Mouse (Mus musculus) embryo, embryonic 9.5 days (tissue): ENCODE data around the gene Dmgdh.
A peak's percentile ranks its signal among the peaks of the same experiment; 100 is the strongest.

ENCODE experiments used
- DNase-seq: peaks from one replicate; pipeline ENCODE4 v3.0.0-alpha.2; 2017; ENCODE audit errors: extremely low spot score

Dmgdh gene

DNA sequence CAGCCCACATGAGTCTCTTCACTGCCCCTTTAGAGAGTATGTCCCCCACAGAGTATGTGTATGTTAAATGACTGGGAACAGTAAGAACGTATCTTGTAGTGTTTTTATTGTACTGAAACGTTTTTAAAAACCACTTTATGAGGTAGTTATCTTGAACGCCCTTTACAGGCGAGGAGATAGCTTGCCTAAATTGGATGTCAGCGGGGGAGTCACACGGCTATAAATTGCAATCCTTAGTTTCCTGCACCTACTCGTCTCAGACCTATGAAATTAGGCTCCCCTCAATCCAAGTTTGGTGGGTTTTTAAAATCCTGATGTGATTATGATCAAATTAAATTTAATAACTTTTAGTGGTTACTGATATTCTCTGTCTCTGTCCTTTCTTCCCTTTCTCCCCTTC lies 98.6 kb downstream of the Dmgdh start:
- DNase-seq, result no peak

DNA sequence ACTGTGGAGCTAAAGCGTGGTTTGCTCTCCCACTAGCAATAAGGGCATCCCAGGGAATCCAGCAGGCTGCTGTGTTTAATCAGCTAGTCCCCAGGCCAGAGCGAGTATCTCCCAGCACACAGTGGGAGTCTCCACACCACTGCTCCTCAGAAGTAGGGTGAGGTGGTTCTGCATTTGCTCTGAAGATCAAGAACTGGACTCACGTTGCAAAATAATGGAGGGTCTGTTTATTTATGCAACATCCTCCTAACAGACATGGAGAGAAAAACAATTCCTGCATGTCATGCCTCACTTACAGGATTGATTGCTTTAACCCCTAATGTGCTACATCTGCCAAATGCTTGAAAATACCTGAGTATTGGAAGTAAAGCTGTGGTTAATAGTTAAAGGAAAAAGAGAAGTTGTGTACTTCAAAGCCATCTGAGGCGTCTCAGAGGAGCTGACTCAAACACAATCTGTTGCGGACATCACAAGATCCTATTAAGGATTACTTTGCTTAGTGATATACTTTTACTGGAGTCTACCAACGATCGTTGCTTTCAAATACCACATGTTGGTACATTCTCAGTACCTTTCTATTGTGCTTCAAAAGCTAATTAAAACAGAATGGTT lies 99.6 kb downstream of the Dmgdh start:
- DNase-seq, result no peak

DNA sequence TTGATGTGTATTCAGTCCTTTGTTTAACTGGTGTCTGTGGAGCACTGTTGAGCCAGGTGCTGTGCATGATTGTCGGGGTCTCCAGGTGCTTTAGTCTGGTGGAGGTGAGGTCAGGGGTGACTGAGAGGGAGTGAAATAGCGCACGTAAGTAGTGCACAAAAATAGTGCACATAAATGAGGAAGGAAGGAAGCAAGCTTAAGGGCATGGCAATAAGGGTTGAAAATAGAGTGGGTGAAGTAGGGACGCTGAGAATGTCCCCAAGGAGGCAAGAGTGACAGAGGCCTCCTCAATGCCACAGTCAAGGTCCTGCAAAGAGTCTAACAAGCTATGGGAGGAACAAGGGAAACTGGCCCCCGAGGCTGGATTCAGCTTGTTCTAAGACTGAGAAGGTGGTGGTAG lies 108.6 kb downstream of the Dmgdh start:
- no peak for DNase-seq

DNA sequence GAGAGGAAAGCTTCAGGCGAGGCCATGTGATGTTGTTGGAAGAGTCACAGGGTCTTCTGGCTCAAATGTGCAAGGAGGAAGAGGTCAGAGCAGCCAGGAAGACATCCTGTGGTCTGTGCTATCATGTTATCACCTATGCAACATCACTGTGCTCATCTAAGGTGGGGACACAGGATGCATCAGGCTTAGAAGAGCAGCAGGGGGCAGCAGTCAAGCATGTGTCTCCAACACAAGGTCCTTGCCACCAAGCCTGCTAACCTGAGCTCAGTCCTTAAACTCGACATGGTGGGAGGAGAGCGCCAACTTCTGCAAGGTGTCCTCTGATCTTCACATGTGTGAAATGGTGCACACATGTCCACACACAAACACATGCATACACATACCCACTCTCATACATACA lies 111.1 kb downstream of the Dmgdh start:
- DNase-seq, result no peak

DNA sequence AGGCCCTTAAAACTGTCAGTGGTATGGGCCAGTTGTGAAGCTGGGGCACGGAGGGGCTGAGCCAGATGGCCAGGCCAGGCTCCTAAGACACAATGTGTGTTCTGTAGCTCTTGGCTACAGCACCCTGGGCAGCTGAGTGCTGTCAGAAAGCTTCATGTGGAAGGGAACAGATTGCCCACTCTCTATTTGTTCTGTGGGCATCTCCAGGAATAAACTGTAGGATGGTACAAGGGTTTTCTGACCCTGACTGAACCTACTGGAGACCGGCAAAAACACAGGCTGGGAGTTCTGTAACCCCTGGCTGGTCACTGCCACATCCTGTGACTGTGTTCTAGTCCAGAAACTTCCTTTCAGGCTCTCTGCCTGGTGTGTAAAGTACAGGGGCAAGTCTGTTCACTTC lies 111.8 kb downstream of the Dmgdh start:
- DNase-seq, result no peak

DNA sequence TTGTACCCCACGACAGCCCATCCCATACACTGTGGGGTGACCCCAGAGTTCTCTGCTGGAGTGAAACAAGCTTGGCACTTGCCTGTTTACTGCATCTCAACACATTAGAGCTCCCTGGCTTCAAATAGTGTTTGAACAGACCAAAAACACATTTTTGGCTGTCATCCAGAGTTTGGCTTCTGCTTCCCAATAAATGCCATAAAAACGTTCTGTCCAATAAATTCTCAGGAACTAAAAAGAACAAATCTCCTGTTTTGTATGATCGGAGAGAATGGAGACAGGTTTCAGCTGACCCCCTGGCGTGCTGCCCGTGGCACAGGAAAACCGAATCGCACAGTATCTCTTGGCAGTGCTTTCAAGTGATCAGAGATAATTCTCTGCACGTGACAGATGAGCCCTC lies 113.4 kb downstream of the Dmgdh start:
- DNase-seq, result no peak

DNA sequence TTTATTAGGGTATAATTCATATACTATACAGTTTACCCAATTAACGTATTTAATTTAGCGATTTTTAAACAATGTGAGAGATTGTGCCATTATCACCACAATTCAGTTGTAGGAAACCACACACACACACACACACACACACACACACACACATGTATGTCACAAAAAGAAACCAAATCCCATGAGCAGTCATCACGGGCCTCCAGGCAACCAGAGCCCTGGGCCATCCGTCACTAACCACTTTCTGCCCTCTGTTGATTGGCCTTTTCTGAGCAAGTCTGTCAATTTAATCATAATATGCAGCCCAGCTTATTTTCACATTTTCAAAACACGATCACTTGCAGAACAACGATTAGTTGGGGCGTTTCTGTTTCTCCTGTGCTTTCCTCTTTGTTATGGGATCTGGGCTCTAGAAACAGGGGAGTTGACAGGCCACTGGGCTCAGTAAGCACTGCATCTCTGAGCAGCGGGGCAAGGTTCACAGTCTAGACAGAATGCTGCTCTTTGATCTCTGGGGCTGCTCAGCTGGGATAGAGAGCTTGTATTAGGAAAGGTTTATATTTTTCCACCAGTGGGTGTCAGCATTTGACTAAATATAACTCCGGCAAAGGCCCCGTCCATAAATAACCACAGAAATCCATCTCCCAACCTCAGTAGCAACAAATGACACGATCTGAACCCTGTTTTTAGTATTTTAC lies 118.9 kb downstream of the Dmgdh start:
- peak; percentile 76 for DNase-seq

DNA sequence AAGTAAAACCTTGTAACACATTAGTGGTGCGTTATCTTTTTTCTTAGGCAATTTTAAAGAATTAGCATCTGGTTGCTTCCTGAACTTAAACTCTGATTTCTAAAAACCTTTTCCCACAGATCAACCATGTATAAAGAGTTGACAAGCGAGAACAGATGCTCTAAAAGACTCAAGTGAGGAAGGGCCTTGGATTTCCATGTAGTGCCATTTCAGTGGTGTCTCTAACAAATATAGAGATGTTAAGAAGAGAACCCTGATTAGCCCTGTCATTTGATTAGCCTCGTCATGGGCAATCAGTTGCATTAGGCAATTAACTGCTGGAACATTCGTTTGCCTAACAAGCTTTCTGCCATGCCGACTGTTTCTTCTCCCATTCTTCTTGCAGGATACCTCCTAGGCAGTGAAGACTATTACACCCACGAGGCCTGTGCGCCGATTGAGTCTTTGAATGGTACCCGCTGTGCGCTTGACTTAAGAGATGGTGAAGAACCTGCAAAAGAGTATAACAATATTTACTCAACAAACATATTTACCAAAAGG lies 119.5 kb downstream of the Dmgdh start:
- DNase-seq, result no peak

DNA sequence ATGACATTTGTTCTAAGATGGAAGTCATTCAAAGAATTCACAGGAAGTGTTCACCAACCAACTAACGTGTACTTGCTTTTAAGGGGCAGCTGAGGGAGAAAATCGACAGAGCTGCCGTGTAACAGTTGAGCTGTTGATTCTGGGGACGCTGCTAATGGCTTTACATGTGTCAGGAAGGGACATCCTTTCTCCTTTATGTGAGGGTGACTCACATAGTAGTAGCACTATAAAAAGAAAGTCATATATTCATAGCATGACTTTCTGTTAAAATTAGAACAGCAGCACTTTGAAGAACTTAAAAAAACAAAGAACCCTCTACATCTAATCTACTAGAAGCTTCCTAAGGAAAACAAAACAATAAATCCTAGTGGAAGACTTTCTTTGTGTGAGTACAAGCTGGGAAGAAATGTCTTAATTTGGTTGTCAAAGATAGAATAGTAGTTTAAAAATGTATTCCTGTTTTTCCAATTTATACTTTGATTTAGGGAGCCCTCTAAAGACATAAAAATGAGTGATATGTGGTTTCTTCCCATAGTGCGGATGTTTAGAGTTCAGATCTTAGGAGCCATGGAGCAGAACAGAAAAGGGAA lies 122.9 kb downstream of the Dmgdh start:
- no peak for DNase-seq
